Mouse (Mus musculus): Measurements from ENCODE around the gene Zfp473.
"Not testable (repeated sequence)": the region's sequence is repeated elsewhere in the genome, so short reads cannot be mapped to it uniquely, and the experiment has no call there.

The Zfp473 gene

GRCm38 (mm10) chr7:44750950-44751349 lies at the start of gene Zfp473:
TSS of gene Zfp473 (minus strand) at chr7:44751050.
- not testable (repeated sequence) for DNase-seq

DNA sequence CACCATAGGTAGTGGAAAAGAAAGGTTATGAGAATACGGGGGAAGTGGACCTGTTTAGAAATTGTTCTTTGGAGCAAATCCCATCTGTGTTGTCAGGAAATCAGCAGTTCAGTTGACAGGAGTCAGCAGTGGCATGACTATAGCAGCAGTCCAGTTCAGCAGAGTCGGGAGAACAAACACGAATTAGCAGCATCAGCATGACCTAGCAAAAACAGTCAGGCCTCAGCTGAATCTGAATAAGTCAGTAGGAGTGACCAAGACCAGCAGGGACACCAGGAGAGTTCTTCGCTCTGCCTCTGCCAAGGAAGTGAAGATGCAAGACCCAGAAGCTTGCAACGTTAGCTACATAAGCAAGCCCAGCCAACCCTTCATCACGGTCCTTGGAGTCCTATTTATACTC lies 41.9 kb upstream of the Zfp473 start:
- no peak for DNase-seq

GRCm38 (mm10) chr7:44790066-44790465 lies 39.2 kb upstream of the Zfp473 start:
- no peak for DNase-seq

- no peak for DNase-seq
Measured at GRCm38 (mm10) chr7:44789531-44789930, 38.7 kb upstream of the Zfp473 start.

DNA sequence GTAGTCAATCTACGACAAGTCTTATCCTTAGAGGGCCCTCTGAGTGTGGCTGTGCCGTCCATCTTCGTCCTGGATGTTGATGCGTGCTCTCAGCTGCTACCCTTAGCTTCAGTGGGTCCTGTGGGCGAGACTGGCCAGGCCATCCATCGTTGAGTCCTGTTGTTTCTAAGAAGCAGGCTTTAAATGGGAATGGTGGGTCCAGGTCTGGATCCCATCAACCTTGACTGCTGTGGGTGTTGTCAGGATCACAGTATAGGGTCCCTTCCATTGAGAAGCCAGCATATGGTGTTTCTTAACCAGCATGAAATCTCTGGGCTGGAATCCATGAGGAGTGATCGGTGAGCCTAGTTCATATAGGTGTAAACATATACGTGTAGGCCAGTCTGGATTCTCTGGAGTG lies 29.3 kb upstream of the Zfp473 start:
- no peak for DNase-seq

DNA sequence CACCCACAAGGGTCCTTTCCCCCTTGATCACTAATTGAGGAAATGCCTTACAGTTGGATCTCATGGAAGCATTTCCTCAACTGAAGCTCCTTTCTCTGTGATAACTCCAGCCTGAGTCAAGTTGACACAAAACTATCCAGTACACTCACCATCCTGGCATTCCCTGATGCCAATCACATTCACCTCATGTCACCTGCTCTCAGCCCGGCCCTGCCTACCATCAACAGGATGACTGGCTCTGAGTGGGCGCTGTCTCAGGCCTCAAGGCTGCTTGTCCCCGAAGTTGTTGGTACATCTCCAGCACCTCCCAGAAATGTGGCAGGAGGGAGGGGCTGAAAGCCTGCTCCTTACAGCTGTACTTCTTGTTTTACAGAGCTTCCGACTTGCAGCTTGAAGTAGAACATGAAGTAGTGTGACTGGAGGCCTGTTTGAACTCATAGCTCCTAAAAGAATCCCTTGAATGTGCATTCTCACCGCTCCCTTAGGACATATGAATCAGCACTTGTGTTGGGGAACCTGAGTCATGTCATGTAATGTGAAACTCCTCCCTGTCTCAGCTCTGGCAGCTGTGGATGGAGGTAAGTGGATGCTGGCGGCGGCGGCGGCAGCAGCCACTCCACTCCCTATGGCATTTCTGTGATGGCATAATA lies 26.1 kb upstream of the Zfp473 start:
- DNase-seq, result no peak

GRCm38 (mm10) chr7:44772591-44773204 lies 21.8 kb upstream of the Zfp473 start:
- DNase-seq, result peak; percentile 16 to 22

DNA sequence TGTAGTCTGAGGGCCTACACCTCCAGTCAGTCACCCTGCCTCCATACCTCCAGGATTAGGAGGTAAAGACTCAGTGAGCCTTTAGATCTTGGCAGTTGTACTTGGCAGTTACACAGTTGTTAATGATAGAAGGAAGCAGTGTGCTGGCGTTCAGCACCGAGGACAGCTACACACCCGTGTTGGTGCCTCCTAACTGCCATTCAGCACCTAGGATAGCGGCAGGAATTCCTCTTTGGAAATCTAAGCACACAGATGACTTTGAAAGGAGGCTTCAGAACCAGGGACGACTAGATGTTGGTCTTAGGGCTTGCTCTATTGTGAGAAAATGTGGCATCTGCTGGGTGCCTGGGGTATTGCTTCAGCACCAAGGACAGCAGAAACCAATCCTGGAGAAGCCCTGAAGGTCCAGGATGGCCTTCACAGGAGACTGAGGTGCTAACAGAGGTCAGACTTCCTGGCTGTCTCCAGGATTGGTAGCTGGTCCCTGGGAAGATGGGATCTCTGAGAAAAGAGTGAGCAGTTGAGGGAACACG lies 19.3 kb upstream of the Zfp473 start:
- DNase-seq, result peak in 1 of 2 experiments; percentile 24

DNA sequence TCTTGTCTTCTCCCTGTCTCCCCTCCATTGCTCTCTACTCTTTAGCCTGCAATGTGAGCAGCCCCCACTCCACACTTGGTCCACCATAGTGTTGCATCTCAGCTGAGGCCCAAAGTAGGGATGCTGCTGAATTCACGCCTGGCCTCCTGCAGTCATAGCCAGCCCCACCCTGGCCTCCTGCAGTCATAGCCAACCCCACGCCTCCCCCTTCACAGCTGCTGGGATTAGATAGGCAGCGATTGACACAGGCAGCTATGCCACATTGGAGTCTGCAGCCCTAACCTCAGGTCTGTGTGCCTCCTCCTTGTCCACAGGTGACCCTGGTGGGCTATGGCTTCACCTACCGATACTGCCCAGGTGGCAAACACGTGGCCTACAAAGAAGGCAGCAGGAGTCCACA lies 17.3 kb upstream of the Zfp473 start:
- no peak for DNase-seq

GRCm38 (mm10) chr7:44760366-44760765 lies 9.5 kb upstream of the Zfp473 start:
- DNase-seq, result no peak

DNA sequence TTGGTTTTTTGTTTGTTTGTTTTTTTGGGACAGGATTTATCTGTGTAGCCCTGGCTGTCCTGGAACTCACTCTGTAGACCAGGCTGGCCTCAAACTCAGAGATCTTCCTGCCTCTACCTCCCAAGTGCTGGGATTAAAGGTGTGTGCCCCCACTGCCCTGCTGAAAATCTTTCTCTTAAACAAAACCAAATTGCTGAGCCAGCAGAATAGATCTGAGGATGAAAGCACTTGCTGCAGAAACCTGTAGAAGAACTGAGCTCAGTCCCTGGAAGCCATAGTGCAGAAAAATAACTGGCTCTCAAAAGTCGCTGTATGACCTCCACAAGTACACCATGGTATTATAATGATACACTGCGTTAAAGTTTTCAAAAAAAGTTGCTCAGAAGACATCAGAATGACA lies 6.3 kb upstream of the Zfp473 start:
- DNase-seq, result no peak

GRCm38 (mm10) chr7:44748101-44749044 lies 2.5 kb downstream of the Zfp473 start, which contains the start of gene Vrk3:
TSS of gene Vrk3 (plus strand) at chr7:44748413.
- peak; percentile 90 to 91 for DNase-seq

DNA sequence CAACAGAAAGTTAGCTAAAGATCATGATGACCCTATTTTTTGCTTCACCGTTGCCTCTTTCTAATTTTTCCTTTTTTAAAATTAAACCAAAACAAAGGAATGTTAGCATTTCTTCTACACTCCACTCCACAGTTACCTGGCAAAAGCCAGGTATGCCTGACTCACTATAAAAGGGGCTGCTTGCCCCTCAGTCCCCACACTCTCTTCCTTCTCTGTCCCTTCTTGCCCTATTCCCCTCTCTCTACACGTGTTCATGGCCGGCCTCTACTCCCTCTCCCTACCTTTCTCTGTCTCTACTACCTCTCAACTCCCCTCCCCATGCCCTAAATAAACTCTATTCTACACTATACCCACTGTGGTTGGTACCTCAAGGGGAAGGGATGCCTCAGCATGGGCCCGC lies 3.7 kb downstream of the Zfp473 start:
- DNase-seq, result no peak

DNA sequence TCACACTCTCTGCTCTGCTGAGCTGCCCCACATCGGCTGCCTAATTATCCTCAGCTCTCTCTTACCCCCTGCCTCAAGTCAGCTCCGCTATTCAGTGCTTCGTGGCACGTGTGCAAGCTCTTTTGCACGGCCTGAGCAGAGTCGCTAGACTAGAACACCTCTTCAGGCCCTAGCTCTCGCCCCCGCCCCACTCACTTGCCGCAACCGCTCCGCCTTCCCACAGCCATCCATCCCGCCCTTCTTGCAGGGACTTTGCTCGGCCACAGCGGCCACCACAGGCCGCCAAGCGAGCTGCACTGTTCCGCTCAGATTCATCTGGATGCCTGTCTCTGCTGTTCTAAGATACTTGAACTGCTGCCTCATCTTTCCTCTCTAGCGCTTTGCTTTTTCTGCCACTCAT lies 5.8 kb downstream of the Zfp473 start:
- peak; percentile 80 to 87 for DNase-seq

DNA sequence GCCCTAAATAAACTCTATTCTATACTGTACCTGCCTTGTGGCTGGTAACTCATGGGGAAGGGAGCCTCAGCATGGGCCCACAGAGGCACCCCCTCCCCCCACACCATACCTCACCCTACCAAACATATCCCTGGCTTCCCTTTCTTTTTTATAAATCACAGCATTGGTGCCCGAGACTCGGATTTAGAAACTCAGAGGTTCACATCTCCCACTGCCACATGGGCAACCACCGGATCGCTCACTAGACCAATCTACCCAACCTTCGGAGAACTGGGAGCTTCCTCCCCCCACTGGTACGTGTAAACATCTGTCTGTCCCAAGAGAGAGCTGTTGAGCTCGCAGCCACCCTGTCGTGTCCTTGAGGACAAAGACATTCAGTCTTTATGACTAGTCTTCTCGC lies 6.6 kb downstream of the Zfp473 start:
- no peak for DNase-seq

- DNase-seq, result peak in 1 of 2 experiments; percentile 15
Measured at GRCm38 (mm10) chr7:44741361-44741760, 9.5 kb downstream of the Zfp473 start.

DNA sequence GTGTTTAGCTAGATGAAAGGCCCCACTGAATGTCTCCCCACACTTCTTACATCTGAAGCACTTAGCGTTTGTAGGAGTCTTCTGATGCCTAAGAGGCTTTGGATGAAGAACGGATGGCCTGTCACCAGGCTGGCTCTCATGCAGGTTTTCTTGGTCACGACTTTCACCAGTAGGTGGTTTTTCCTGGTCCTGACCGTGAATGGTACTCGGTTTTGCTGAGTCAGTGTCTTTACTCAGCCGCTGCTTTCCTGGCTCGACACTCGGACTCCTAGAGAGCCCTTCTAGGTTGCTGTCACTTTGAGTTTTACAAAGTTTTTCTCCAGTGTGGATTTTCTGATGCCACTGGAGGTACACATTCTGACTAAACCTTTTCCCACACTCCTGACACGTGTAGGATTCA lies 17.1 kb downstream of the Zfp473 start:
- no peak for DNase-seq

- no peak for DNase-seq
Measured at GRCm38 (mm10) chr7:44728082-44728975, 22.5 kb downstream of the Zfp473 start.

- DNase-seq, result no peak
Measured at GRCm38 (mm10) chr7:44727151-44727550, 23.7 kb downstream of the Zfp473 start.

- DNase-seq, result no peak
Measured at GRCm38 (mm10) chr7:44726343-44726742, 24.5 kb downstream of the Zfp473 start.

DNA sequence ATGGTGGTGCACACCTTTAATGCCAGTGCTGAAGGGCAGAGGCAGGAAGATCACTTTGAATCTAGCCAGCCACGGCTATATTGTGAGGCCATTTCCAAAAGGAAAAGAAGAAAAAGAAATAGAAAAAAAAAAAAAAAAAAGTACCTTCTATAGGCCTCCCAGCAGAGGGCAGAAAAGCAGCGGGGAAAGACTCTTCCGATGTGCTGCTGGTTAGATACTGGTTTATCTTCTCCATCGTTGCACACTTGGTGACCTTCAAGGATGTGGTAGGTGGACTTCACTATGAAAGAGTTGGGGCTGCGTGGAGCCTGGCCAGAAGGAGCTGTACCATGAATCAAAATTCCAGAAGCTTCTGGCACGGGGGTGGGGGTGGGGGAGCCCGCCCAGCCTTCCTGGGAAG lies 26.5 kb downstream of the Zfp473 start:
- no peak for DNase-seq

DNA sequence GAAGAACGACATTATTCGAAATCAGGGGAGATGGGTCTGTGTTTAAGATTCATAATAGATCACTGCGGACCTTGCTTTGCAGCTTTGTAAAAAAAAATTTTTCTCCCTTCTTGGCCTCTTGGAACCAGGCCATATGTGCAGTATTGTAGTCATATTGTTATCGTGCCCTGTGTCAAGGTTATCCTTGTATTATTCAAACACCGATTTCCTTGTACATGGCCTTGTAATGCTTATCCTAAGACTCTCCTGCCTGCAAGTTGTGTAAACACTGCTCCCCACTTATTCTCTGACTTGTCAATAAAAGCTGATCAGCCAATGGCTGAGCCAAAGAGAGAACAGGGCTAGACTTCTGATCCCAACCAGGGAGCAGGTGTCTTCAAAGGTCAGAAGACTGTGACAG lies 28.8 kb downstream of the Zfp473 start:
- no peak for DNase-seq
